Mouse (Mus musculus) ES-Bruce4 (cell line): ENCODE results near the gene Crtac1. TPM values are rescaled to one million over a fixed set of nuclear protein-coding genes. Genes with fewer than 3 reads are reported as not detected.

Experiments
- H3K27ac ChIP-seq: 2 replicates; pipeline ENCODE4 v1.5.1; 2012; ENCODE audit warnings: low read length, inconsistent platforms; ENCODE audit not compliant: insufficient read depth
- H3K27me3 ChIP-seq: 2 replicates; pipeline ENCODE4 v1.6.1; 2012; ENCODE audit warnings: mild to moderate bottlenecking, low read length, inconsistent platforms; ENCODE audit not compliant: control insufficient read depth, poor library complexity, insufficient read depth, severe bottlenecking
- H3K36me3 ChIP-seq: 2 replicates; pipeline ENCODE4 v1.6.1; 2012; ENCODE audit warnings: inconsistent platforms, mild to moderate bottlenecking, low read length, moderate library complexity; ENCODE audit not compliant: control insufficient read depth, poor library complexity, insufficient read depth, severe bottlenecking
- H3K4me1 ChIP-seq: one replicate; pipeline ENCODE4 v1.8.1; 2011; ENCODE audit warnings: low read length; ENCODE audit not compliant: control insufficient read depth, insufficient read depth
- H3K4me3 ChIP-seq: 2 replicates; pipeline ENCODE4 v1.5.1; 2011; ENCODE audit warnings: low read depth, mild to moderate bottlenecking, low read length
- H3K9ac ChIP-seq: 2 replicates; pipeline ENCODE4 v1.6.1; 2012; ENCODE audit warnings: low read depth, mild to moderate bottlenecking, inconsistent platforms; ENCODE audit not compliant: poor library complexity, severe bottlenecking
- H3K9me3 ChIP-seq: replicated peaks from 2 replicates; pipeline ENCODE4 v1.6.1; 2012; ENCODE audit warnings: mild to moderate bottlenecking, low read length, inconsistent platforms; ENCODE audit not compliant: control insufficient read depth, poor library complexity, insufficient read depth, severe bottlenecking
- CTCF ChIP-seq: IDR thresholded peaks from one replicate; pipeline ENCODE4 v1.8.1; 2011; ENCODE audit warnings: low read depth, low read length
- EP300 ChIP-seq: IDR thresholded peaks from 2 replicates; pipeline ENCODE4 v1.6.1; 2011; ENCODE audit warnings: low read depth, low read length; ENCODE audit not compliant: insufficient read depth
- POLR2A ChIP-seq: IDR thresholded peaks from one replicate; pipeline ENCODE4 v1.8.1; 2011; ENCODE audit warnings: low read length; ENCODE audit not compliant: insufficient read depth
- polyA plus RNA-seq: library from polyadenylated mRNA; stranded (reverse); fragments of >200 nt; gene quantifications from 2 replicates; pipeline ENCODE4 v1.2.4, GENCODE M21; 2011; ENCODE audit warnings: low read depth; ENCODE audit not compliant: missing spikeins, insufficient read depth, insufficient read length

Crtac1 gene
- polyA plus RNA-seq, 1 experiment: 12.7 TPM

- H3K4me1 ChIP-seq: peaks cover 3% of the 10 kb centered on the region
- TF ChIP-seq POLR2A (no peak), EP300 (no peak), CTCF (no peak)
- H3K4me3 ChIP-seq: no peak overlapping the region
- no peak overlapping the region for H3K27ac ChIP-seq
- no peaks in the 10 kb centered on the region for H3K27me3 ChIP-seq
- no peaks in the 10 kb centered on the region for H3K36me3 ChIP-seq
- H3K9ac ChIP-seq: peak overlapping the region; percentile 20
- no peaks in the 10 kb centered on the region for H3K9me3 ChIP-seq
Measured at GRCm38 (mm10) chr19:42268337-42268736, 163.2 kb downstream of the Crtac1 start.

- H3K4me1 ChIP-seq: peaks cover 2% of the 10 kb centered on the region
- H3K27me3 ChIP-seq: no peaks in the 10 kb centered on the region
- H3K36me3 ChIP-seq: no peaks in the 10 kb centered on the region
- no peak overlapping the region for H3K4me3 ChIP-seq
- TF ChIP-seq CTCF (no peak), POLR2A (no peak), EP300 (no peak)
- no peak overlapping the region for H3K27ac ChIP-seq
- no peaks in the 10 kb centered on the region for H3K9me3 ChIP-seq
- H3K9ac ChIP-seq: no peak overlapping the region
Measured at GRCm38 (mm10) chr19:42263524-42263923, 168.1 kb downstream of the Crtac1 start.

- TF ChIP-seq POLR2A (no peak), EP300 (no peak), CTCF (no peak)
- no peaks in the 10 kb centered on the region for H3K9me3 ChIP-seq
- no peaks in the 10 kb centered on the region for H3K36me3 ChIP-seq
- no peak overlapping the region for H3K27ac ChIP-seq
- no peak overlapping the region for H3K9ac ChIP-seq
- no peak overlapping the region for H3K4me3 ChIP-seq
- H3K27me3 ChIP-seq: no peaks in the 10 kb centered on the region
- peaks cover 2% of the 10 kb centered on the region for H3K4me1 ChIP-seq
Measured at GRCm38 (mm10) chr19:42260486-42260885, 171.1 kb downstream of the Crtac1 start.

- no peak overlapping the region for H3K4me3 ChIP-seq
- H3K27me3 ChIP-seq: no peaks in the 10 kb centered on the region
- no peaks in the 10 kb centered on the region for H3K9me3 ChIP-seq
- no peak overlapping the region for H3K27ac ChIP-seq
- no peaks in the 10 kb centered on the region for H3K36me3 ChIP-seq
- H3K9ac ChIP-seq: no peak overlapping the region
- no peak for TF ChIP-seq POLR2A
- no peak for TF ChIP-seq CTCF
- no peak for TF ChIP-seq EP300
- no peaks in the 10 kb centered on the region for H3K4me1 ChIP-seq
Measured at GRCm38 (mm10) chr19:42258596-42258995, 173.0 kb downstream of the Crtac1 start.

GRCm38 (mm10) chr19:42258031-42258430 is 173.6 kb downstream of the Crtac1 start:
- no peak overlapping the region for H3K9ac ChIP-seq
- TF ChIP-seq CTCF: no peak
- no peak for TF ChIP-seq EP300
- TF ChIP-seq POLR2A: no peak
- no peaks in the 10 kb centered on the region for H3K4me1 ChIP-seq

GRCm38 (mm10) chr19:42257241-42257635 is 174.3 kb downstream of the Crtac1 start:
- Histone ChIP-seq H3K4me1 (no peaks in the 10 kb centered on the region), H3K9ac (no peak overlapping the region), H3K27me3 (no peaks in the 10 kb centered on the region), H3K27ac (no peak overlapping the region), H3K9me3 (no peaks in the 10 kb centered on the region), H3K4me3 (no peak overlapping the region), H3K36me3 (no peaks in the 10 kb centered on the region)
- TF ChIP-seq EP300: no peak
- no peak for TF ChIP-seq CTCF
- TF ChIP-seq POLR2A: no peak

More at GRCm38 (mm10) chr19:42258031-42258430, 173.6 kb downstream of the Crtac1 start:
- H3K9me3 ChIP-seq: no peaks in the 10 kb centered on the region
- no peak overlapping the region for H3K27ac ChIP-seq
- no peak overlapping the region for H3K4me3 ChIP-seq
- H3K36me3 ChIP-seq: no peaks in the 10 kb centered on the region
- H3K27me3 ChIP-seq: no peaks in the 10 kb centered on the region
